Mouse (Mus musculus) inflammation-experienced regulatory T-cells, adult 6 months (primary cell): ENCODE data around the gene Olfr545. TPM values are rescaled to one million over a fixed set of nuclear protein-coding genes. Genes with fewer than 3 reads are reported as not detected.
"Not testable (repeated sequence)": the region's sequence is repeated elsewhere in the genome, so short reads cannot be mapped to it uniquely, and the experiment has no call there.

Experiments
- ATAC-seq: one replicate; pipeline ENCODE4 v1.8.0; 2017
- polyA plus RNA-seq, 3 experiments: library from polyadenylated mRNA; unstranded; fragments of 100-300 nt; shearing (Covaris generic); gene quantifications; one replicate each; pipeline ENCODE4 v1.2.1; 2017

Olfr545 gene
- not detected for polyA plus RNA-seq

GRCm38 (mm10) chr7:102499473-102499872 lies at the start of gene Olfr545:
TSS of gene Olfr545 (minus strand) at chr7:102499573.
- no peak for ATAC-seq

- ATAC-seq, result no peak
Measured at GRCm38 (mm10) chr7:102541251-102541650, 41.9 kb upstream of the Olfr545 start.

DNA sequence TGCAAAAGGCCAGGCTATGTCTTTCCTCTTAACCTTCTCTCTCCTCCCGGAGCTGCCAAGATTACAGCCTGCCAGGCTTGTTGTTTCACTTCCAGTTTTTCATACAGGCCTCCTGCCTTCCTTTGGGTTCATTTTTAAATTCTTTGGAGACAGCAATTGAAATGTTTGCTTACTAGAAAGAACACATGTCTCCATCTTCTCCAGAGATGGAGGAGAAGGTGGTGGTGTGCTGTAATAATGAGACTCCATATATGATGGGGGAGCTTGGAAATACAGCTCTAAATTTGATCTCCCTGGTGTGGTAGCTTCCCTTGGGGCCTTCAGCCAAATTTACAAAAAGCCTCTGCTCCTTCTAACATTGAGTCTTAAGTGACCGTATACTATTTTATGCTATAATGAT lies 41.2 kb upstream of the Olfr545 start, which contains the start of gene Olfr548-ps1:
Olfr548-ps1 (plus strand) TSS at position 301 of the 400 bp plus-strand sequence.
- no peak for ATAC-seq

GRCm38 (mm10) chr7:102534449-102534848 lies 35.1 kb upstream of the Olfr545 start, which contains the start of gene Olfr547:
TSS of gene Olfr547 (plus strand) at chr7:102534749.
- no peak for ATAC-seq

GRCm38 (mm10) chr7:102529052-102529451 lies 29.7 kb upstream of the Olfr545 start:
- ATAC-seq, result peak; percentile 95

- no peak for ATAC-seq
Measured at GRCm38 (mm10) chr7:102517051-102517335, 17.6 kb upstream of the Olfr545 start.

DNA sequence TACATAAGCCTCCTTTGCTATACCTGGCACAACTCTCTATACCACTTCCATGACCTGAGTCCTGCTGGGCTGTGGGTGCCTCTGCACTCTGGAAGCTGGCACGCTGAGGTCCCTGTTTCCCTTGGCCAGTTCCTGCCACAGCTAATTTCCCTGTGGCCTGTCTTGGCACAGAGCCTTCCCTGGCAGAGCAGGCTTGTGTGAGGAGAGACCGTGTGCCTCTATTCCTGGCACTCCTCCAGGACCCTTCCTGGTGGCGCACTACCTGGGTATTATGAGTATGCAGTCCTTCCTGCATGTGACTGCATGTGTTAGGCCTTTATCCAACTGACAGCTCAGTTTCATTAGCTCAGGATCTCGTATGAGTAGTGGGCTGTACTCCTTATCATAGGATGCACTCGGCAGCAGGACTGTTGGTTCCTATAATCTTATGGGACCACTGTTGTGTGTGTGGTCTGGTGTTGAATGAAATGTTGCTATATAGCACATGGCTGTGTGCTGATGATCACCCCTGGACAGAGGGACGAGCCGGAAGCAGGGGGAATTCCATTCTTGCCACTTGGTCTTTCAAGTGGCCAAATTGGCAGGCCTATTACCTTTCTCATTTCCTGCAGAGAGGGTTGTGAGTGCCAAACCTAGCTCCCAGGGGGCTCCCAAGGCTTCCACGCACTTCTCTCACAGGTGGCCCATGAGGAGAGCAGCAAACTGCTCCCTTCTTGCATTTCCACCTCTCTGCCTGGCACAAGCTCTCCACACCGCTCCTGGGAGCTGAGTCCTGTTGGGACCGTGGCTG lies 17.1 kb upstream of the Olfr545 start:
- ATAC-seq, result no peak

- ATAC-seq, result no peak
Measured at GRCm38 (mm10) chr7:102514144-102514543, 14.8 kb upstream of the Olfr545 start.

DNA sequence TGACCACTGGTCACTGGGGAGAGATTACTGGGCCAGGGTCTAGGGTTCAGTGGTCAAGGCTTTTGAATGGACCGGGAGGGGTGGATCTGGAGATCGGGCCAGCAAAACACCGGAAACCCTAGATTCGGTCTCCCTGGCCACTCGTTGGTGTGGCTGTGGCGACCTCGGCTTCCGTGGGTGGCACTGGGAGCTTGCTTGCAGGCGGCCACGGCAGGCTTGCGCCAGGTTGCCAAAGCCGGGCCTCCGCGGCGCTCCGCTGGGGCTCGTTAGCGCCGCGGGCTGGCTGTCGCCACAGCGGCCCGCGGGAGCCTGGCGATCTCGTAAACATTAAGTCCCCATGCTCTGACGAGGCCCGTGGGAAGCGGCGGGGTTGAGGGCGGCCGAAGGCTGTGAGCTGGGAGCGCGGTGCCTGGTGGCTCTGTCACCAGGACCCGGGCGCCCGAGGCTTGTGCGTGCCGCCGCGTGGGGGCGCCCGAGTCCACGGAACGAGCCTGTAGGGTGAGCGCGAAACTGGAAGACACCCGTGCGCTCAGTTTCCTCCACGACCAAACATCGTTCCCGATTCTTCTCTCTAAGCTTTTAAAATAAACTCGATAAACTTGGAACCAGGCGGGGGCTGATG lies 13.6 kb upstream of the Olfr545 start:
- peak; percentile 93 for ATAC-seq

DNA sequence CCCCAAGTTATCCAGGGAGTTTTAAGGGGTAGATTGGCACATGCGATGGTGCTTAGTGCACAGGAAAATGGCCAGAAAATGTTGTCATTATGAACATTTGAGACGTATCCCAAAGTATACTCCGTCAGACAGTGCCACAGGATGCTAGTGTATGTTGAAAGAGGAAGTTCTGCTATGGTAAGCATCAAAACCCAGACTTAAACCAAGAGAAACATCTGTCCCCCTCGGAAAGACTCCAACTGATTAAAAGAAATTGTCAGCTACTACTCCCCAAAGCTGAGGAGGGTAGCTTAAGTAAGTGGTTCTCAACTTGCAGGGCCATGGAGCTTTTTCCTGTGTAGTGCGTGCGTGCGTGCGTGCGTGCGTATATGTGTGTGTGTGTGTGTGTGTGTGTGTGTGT lies 12.6 kb upstream of the Olfr545 start:
- no peak for ATAC-seq

- ATAC-seq, result no peak
Measured at GRCm38 (mm10) chr7:102509726-102510125, 10.4 kb upstream of the Olfr545 start.

- no peak for ATAC-seq
Measured at GRCm38 (mm10) chr7:102508666-102509065, 9.3 kb upstream of the Olfr545 start.

DNA sequence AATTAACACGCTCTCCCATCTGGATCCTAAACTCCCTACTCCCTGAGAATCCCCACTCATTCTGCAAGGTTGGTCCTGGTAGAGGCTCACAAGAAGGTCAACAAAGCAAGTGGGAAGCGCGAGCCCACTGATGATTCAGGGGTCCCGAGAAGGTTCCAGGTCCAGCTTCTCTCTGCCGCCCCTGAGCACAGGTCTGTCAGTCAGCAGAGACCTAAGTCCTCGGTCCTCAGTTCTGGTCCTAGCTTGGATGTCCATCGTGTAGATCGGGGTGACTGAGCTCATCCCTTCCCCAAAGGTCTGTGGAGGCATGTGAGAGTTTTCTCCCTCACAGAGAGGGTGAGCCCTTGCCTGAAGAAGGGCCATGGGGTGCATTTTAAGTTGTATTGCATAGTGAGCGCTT lies 8.7 kb upstream of the Olfr545 start:
- no peak for ATAC-seq

DNA sequence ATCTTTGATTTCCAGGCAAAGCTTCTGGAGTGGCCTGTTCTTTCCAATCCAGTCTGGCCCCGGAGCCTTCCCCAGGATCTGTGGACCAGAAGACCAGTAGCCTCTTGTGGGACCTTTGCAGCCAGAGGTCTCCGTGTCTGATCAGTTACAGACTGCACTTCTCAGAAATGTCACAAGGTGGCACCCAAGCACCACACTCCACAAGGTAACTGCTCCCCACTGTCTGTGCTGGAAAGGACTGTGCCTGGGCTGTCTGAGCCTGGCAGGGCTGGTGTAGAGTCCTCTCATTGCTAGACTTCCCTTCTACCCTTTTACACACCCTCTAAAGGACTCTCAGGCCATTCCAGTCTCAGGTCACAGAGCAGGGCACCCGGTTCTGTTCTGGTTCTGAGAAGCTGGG lies 7.5 kb upstream of the Olfr545 start:
- ATAC-seq, result peak; percentile 68

GRCm38 (mm10) chr7:102501986-102502385 lies 2.6 kb upstream of the Olfr545 start:
- ATAC-seq, result no peak

GRCm38 (mm10) chr7:102494416-102494815 lies 5.0 kb downstream of the Olfr545 start:
- ATAC-seq, result not testable (repeated sequence)

DNA sequence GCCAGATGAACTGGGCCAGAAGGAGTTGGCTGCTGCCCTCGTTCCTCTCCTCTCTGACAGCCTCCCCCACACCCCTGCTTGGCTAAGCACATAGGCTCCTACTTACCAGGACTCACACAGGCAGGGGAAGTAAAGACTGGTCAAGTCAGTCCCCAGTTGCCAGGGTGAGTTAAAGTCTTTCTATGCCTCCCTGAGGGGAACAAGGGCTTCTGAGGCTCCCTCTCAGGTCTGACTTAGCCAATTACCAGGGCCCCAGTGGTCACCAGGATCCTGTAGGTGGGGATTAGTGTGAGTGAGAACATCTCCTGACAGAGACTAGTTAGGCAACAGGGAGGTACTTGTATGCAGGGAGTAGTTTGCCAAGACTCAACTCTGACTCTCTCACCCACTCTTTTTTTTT lies 11.2 kb downstream of the Olfr545 start, which contains the start of gene Olfr544:
Olfr544 (minus strand) TSS at position 153 of the 400 bp plus-strand sequence.
- ATAC-seq, result no peak

GRCm38 (mm10) chr7:102486105-102486504 lies 13.3 kb downstream of the Olfr545 start:
- no peak for ATAC-seq

- not testable (repeated sequence) for ATAC-seq
Measured at GRCm38 (mm10) chr7:102484766-102485165, 14.6 kb downstream of the Olfr545 start.

DNA sequence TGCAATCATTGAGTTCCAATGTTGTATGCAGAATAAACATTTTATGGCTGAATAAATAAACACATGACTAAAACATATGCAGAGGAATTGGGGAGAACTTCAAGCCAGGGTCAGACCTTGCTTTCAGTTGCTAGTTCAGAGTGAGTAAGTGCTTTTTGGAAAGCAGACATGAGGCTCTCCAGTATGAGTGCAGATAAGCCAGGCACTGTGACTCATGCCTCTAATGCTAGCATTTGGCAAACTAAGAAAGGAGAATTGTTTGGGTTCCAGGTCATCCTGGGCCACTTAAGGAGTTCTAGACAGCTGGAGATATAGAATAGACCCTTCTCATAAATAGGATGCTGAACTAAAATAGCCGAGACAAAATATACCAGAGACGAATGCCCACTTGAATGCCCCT lies 15.7 kb downstream of the Olfr545 start:
- ATAC-seq, result no peak

- ATAC-seq, result no peak
Measured at GRCm38 (mm10) chr7:102481579-102481978, 17.8 kb downstream of the Olfr545 start, which contains the start of gene Olfr543. TSS of gene Olfr543 (minus strand) at chr7:102481679.

GRCm38 (mm10) chr7:102480821-102481220 lies 18.6 kb downstream of the Olfr545 start:
- no peak for ATAC-seq

DNA sequence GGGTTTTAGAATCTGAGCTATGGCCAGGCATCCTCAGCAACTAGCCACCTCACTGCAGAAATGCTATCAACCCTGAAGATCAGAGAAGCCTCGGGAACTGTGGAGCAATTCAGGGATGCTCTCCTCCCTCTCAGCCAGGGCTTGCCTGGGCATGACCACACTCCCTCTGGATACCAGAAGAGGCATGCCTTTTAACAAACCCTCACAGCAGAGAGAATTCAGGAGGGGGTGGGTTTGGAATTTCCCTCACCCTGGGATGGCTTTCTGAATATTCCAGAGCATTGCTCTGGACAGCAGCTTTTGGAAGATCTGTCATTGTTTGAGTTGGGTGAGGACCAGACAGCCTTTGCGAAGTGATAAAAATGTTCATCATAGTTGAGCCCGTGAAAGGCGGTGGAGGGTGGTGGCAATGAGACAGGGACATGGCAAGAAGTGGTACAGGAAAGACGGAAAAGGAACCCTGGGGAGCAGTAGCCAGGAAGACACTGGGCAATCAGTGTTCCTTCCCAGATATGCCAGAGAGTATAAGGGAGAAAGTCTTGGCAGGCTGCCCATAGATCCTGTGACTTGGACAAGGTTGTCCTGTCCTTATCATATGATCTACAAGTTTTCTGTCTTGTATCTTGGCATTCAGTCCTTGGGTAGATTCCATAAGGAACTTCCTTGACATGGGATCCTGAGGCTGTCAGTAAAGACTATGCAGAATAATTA lies 19.9 kb downstream of the Olfr545 start:
- no peak for ATAC-seq
